In genomic region chr6:118179316-118180084, GRCm38 (mm10) we compare ENCODE assay signal across 8 mouse cellular contexts. TPM values are rescaled to one million over a fixed set of nuclear protein-coding genes. Genes with fewer than 3 reads are reported as not detected.
DNase-seq lines count a peak whose midpoint lies in the region; ATAC-seq lines count a peak whose summit lies in the region.

No protein-coding gene starts in this region.

- 61% methylated on average over 13 of the region's 13 CpGs for WGBS in hindbrain, embryonic 16.5 days

- H3K4me2 ChIP-seq in hindbrain, embryonic 16.5 days (ENCODE audit: low read length) = peak overlapping the region; percentile 15; the same call in 1 of the 2 replicates

- no peak overlapping the region for H3K4me3 ChIP-seq in hindbrain, embryonic 16.5 days (ENCODE audit: low read length)

- H3K9ac ChIP-seq in hindbrain, embryonic 16.5 days (ENCODE audit: low read depth, low read length) = no peak overlapping the region

- H3K9me3 ChIP-seq in hindbrain, embryonic 16.5 days (ENCODE audit: control insufficient read depth, low read length) = no peaks in the 10 kb centered on the region

- peak; percentile 91 for ATAC-seq in hindbrain, embryonic 16.5 days

- peak; percentile 83 for DNase-seq in ZHBTc4 (ENCODE audit: low read depth, low spot score)
- DNase-seq in cerebellum, postnatal 36 days = peak; percentile 67 to 71
- peak; percentile 75 for DNase-seq in gastrocnemius, adult 18-20 months (ENCODE audit: low spot score)
- DNase-seq in layer of hippocampus, postnatal 36 days = peak; percentile 54 to 66
- DNase-seq in lung, postnatal 25 days (ENCODE audit: low spot score) = peak; percentile 81
- DNase-seq in retina, postnatal 1 day = peak; percentile 92
- DNase-seq in urinary bladder, adult 2 months (ENCODE audit: low spot score) = peak; percentile 44

- H3K4me1 ChIP-seq in hindbrain, embryonic 16.5 days (ENCODE audit: control insufficient read depth, insufficient read depth, low read depth, low read length) = no peaks in the 10 kb centered on the region

- H3K36me3 ChIP-seq in hindbrain, embryonic 16.5 days (ENCODE audit: control insufficient read depth, insufficient read depth, low read length) = no peaks in the 10 kb centered on the region

- no peaks in the 10 kb centered on the region for H3K27me3 ChIP-seq in hindbrain, embryonic 16.5 days (replicated peaks; ENCODE audit: control insufficient read depth, insufficient read depth, low read length)

- H3K27ac ChIP-seq in hindbrain, embryonic 16.5 days (ENCODE audit: low read depth, low read length) = no peak overlapping the region

RNA-seq across cellular contexts. Expression of gene Ret, which starts 18.0 kb away (rescaled TPM):
- total RNA-seq in gastrocnemius, adult 18-20 months (2021) = 1 to 10 TPM; 3.4 to 4.7 TPM
- polyA plus RNA-seq in hindbrain, embryonic 16.5 days (2015; fragmentation: Nextera tagmentation; extraction: Ambion mirVana) = 17.6 and 19.1 TPM in 2 replicates
- 1 to 10 TPM; 3.2 to 3.6 TPM for total RNA-seq in layer of hippocampus, postnatal 36 days (2021)
- 2.0 TPM in 2 replicates for polyA plus RNA-seq in urinary bladder, adult 2 months (2012; rRNA removed)

RNA-seq across cellular contexts. Expression of gene Csgalnact2, which starts 40.6 kb away (rescaled TPM):
- 10 to 100 TPM; 28.6 to 30.2 TPM for total RNA-seq in gastrocnemius, adult 18-20 months (2021)
- 10.7 and 10.9 TPM in 2 replicates for polyA plus RNA-seq in hindbrain, embryonic 16.5 days (2015; fragmentation: Nextera tagmentation; extraction: Ambion mirVana)
- total RNA-seq in layer of hippocampus, postnatal 36 days (2021) = 10 to 100 TPM; 10.5 to 11.7 TPM
- polyA plus RNA-seq in urinary bladder, adult 2 months (2012; rRNA removed) = 19.8 and 20.2 TPM in 2 replicates
